In genomic region chr15:5107686-5108654, GRCm38 (mm10) we compare ENCODE assay signal across 9 mouse cellular contexts. TPM values are rescaled to one million over a fixed set of nuclear protein-coding genes. Genes with fewer than 3 reads are reported as not detected.
DNase-seq lines count a peak whose midpoint lies in the region; ATAC-seq lines count a peak whose summit lies in the region.
"Had no signal": no experiment of that assay in that cellular context is flagged by ENCODE, and none has a peak within 500 bp of the region (broad histone marks: within the 10 kb centered on the region; RNA-seq: fewer than 3 reads in every experiment).

TSS of gene Card6 (minus strand) at chr15:5108539.

- H3K9me3 ChIP-seq in intestine, embryonic 14.5 days (ENCODE audit: control insufficient read depth, low read length): no peaks in the 10 kb centered on the region
- H3K9me3 ChIP-seq: neural tube, embryonic 12.5 days had no signal

- peak within 1 kb of the TSS; percentile 31 for H3K9ac ChIP-seq in intestine, embryonic 14.5 days (ENCODE audit: low read length)
- H3K9ac ChIP-seq: neural tube, embryonic 12.5 days had no signal

- H3K27ac ChIP-seq in intestine, embryonic 14.5 days (ENCODE audit: low read depth): peak within 1 kb of the TSS; percentile 2; the same call in 1 of the 2 replicates
- H3K27ac ChIP-seq: neural tube, embryonic 12.5 days had no signal

- peak; percentile 88 for ATAC-seq in common myeloid progenitor, adult 5-6 weeks (replicated peaks; ENCODE audit: low read depth, poor library complexity, severe bottlenecking)
- no peak for ATAC-seq in intestine, embryonic 14.5 days (replicated peaks; ENCODE audit: low FRiP score, low TSS enrichment, low read depth)

- H3K4me2 ChIP-seq in intestine, embryonic 14.5 days (ENCODE audit: low read length): peak within 1 kb of the TSS; percentile 40
- H3K4me2 ChIP-seq: neural tube, embryonic 12.5 days had no signal

- intact Hi-C loops in left cerebral cortex, postnatal 4 days (cut with DNase I): no loop called here

- DNase-seq in kidney, adult 18-20 months: peak; percentile 30
- no peak for DNase-seq in kidney, adult 11 months
- DNase-seq in intestine, embryonic 14.5 days (ENCODE audit: low spot score): peak; percentile 49
- peak; percentile 24 for DNase-seq in lung, adult 18-20 months
- peak; percentile 38 to 73 for DNase-seq in thymus, adult 18-20 months
- no peak for DNase-seq in left cerebral cortex, postnatal 4 days
- no peak for DNase-seq in cerebellum, postnatal 25 days

- no peaks in the 10 kb centered on the region for H3K36me3 ChIP-seq in intestine, embryonic 14.5 days (ENCODE audit: control insufficient read depth, insufficient read depth, low read length)
- H3K36me3 ChIP-seq: neural tube, embryonic 12.5 days had no signal

- no peaks in the 10 kb centered on the region for H3K27me3 ChIP-seq in intestine, embryonic 14.5 days (replicated peaks; ENCODE audit: control insufficient read depth, insufficient read depth, low read length)
- H3K27me3 ChIP-seq: neural tube, embryonic 12.5 days had no signal

- H3K4me3 ChIP-seq in intestine, embryonic 14.5 days (ENCODE audit: low read depth, low read length): peak within 1 kb of the TSS; percentile 34
- H3K4me3 ChIP-seq: neural tube, embryonic 12.5 days had no signal

- no peaks in the 10 kb centered on the region for H3K4me1 ChIP-seq in intestine, embryonic 14.5 days (replicated peaks; ENCODE audit: control insufficient read depth, insufficient read depth, low read length)
- H3K4me1 ChIP-seq: neural tube, embryonic 12.5 days had no signal

- 47% methylated on average over 21 of the region's 21 CpGs for WGBS in intestine, embryonic 14.5 days

RNA-seq across cellular contexts. Expression of gene Card6, which starts in this region (rescaled TPM):
- 0.41 and 0.68 TPM in 2 replicates for total RNA-seq in common myeloid progenitor, adult 5-6 weeks (2017)
- polyA plus RNA-seq in intestine, embryonic 14.5 days (2014; fragmentation: Nextera tagmentation; extraction: Ambion mirVana): 1.1 and 1.4 TPM in 2 replicates
- 1 to 10 TPM in 1 of 2 experiments, under 1 TPM in 1; 0.88 to 1.7 TPM for total RNA-seq in left cerebral cortex, postnatal 4 days (2021)

Comparison
In these comparisons a context has a peak if more than half of its experiments do, and no peak if none do; other contexts are left out.
1. DNase-seq: peak in kidney, adult 18-20 months (single experiment), intestine, embryonic 14.5 days (single experiment), lung, adult 18-20 months (2 of 2) and thymus, adult 18-20 months (2 of 2); none in kidney, adult 11 months (single experiment), left cerebral cortex, postnatal 4 days (single experiment) and cerebellum, postnatal 25 days (0 of 2).
2. Peak in ATAC-seq in common myeloid progenitor, adult 5-6 weeks; RNA of the gene not detected or under 1 TPM.